Mouse (Mus musculus) spleen, adult 2 months (tissue): ENCODE results near the gene Olfr785.

Experiments
- CTCF ChIP-seq: fragments of 200-500 bp; IDR thresholded peaks from 2 replicates; pipeline ENCODE4 v1.5.1; 2011; ENCODE audit warnings: mild to moderate bottlenecking, inconsistent platforms; ENCODE audit not compliant: insufficient read depth, insufficient read length, insufficient replicate concordance; ENCODE audit errors: extremely low read depth
- POLR2A ChIP-seq: fragments of 200-500 bp; IDR thresholded peaks from 2 replicates; pipeline ENCODE4 v1.6.1; 2011; ENCODE audit warnings: low read depth, low read length, inconsistent platforms

- no peak for TF ChIP-seq CTCF
- no peak for TF ChIP-seq POLR2A
Observed at GRCm38 (mm10) chr10:129405126-129405525, at the start of gene Olfr785.
